Mouse (Mus musculus) erythroblast, embryonic 14.5 days (primary cell): ENCODE results near the gene 2810006K23Rik.

Experiments
- GATA1 ChIP-seq: IDR thresholded peaks from 2 replicates; pipeline ENCODE4 v1.6.1; 2012; ENCODE audit warnings: low read length, inconsistent platforms, mixed read lengths
- TAL1 ChIP-seq: IDR thresholded peaks from 3 replicates; pipeline ENCODE4 v1.6.1; 2012; ENCODE audit warnings: low read length, inconsistent platforms, mixed read lengths

DNA sequence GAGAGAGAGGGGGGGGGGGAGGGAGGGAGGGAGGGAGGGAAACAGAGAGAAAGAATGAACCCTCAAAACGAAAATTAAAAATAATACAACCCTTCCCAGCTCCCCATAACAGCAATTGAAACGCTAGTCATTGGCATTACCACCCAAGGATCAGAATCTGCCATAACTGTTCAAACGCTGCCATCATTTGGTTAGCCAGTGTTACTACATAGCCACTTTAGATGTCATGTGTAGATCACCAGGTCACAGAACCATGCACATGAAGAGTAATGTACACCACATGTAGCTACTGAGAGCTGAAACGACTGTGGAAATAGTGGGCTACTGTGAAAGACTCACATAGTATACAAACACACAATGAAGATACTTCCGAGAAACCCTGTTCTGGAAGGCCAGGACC is 60.0 kb downstream of the 2810006K23Rik start:
- TF ChIP-seq TAL1 (no peak), GATA1 (no peak)
